ENCODE assay signal across 26 mouse cellular contexts in the genomic region with DNA sequence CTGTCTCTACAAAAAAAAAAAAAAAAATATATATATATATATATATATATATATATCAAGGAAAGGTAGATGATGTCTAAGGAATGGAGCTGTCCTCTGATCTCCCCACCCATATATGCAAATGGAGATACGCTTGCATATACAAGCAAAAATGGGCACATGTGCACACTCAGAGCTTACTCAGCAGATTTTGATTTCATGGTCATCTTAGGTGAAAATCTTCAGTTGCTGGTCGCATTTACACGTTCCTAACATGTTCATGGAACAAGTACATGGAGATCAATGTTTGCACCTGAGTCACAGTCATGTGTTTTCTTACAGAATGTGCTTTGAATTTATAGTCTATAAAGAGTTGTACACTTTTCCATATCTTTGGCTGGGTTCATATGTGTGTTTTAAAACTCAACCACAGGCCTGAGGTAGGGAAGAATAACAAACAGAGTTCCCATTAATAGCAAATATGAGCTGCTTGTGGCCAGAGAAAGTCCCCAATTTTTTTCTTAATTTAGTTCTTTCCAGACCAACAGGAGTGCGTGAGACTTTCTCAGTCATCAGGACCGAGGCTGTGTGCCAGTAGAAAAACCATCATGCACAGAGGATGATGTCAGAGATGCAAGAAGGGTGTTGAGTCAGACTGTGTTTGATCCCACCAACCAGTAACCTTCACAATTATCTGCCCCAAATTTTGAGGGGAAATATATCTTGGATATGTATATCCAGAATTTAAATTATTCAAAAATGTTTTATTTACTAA. TPM values are rescaled to one million over a fixed set of nuclear protein-coding genes. Genes with fewer than 3 reads are reported as not detected.
DNase-seq lines count a peak whose midpoint lies in the region; ATAC-seq and TF ChIP-seq lines count a peak whose summit lies in the region.
"Had no signal": no experiment of that assay in that cellular context is flagged by ENCODE, and none has a peak within 500 bp of the region (broad histone marks: within the 10 kb centered on the region; RNA-seq: fewer than 3 reads in every experiment).

No protein-coding gene starts in this region.

- TF ChIP-seq CTCF in CH12.LX (conservative IDR thresholded peaks at IDR 0.05 in 1 of 2, IDR thresholded peaks at IDR 0.05 in 1 of 2; ENCODE audit: low read depth in 2 of 2, low read length in 2 of 2), result no peak
- TF ChIP-seq CTCF in Patski (IDR thresholded peaks at IDR 0.05), result no peak
- TF ChIP-seq CTCF in liver, postnatal 0 days (IDR thresholded peaks at IDR 0.05; ENCODE audit: low read depth), result no peak

- DNase-seq in 3134 (ENCODE audit: extremely low read depth, insufficient read length, low spot score), result peak; percentile 20
- DNase-seq in CH12.LX (ENCODE audit: extremely low read depth), result no peak
- DNase-seq in Patski (ENCODE audit: low read depth, low spot score), result peak; percentile 9
- no peak for DNase-seq in frontal cortex, postnatal 14 days (ENCODE audit: low spot score in 2 of 2)
- DNase-seq in B cell, adult 2 months, result no peak
- no peak for DNase-seq in liver, postnatal 0 days
- DNase-seq: adrenal gland, adult 8-10 months; adrenal gland, postnatal 25 days; cerebellum, adult 11-12 months; cerebellum, adult 8-10 months; cerebellum, postnatal 10 days; gastrocnemius, postnatal 10 days; gastrocnemius, postnatal 36 days; heart, postnatal 36 days; kidney, adult 11 months; kidney, adult 8-10 months had no signal

- POLR2A ChIA-PET in Patski (lab: Charles Lee), result no interaction called here

- no peak overlapping the region for H3K4me3 ChIP-seq in CH12.LX (replicated peaks in 1 of 3; ENCODE audit: low read depth in 2 of 3, low read length in 2 of 3, poor library complexity in 1 of 3)
- H3K4me3 ChIP-seq in liver, postnatal 0 days (ENCODE audit: low read depth, low read length), result no peak overlapping the region
- H3K4me3 ChIP-seq: forebrain, embryonic 12.5 days; forebrain, embryonic 15.5 days; hindbrain, embryonic 10.5 days; hindbrain, embryonic 13.5 days; intestine, embryonic 15.5 days had no signal

- H3K4me2 ChIP-seq in CH12.LX (ENCODE audit: insufficient read depth, low read depth, poor library complexity, severe bottlenecking), result no peak overlapping the region
- no peak overlapping the region for H3K4me2 ChIP-seq in liver, postnatal 0 days (ENCODE audit: low read depth, low read length)
- H3K4me2 ChIP-seq: forebrain, embryonic 12.5 days; forebrain, embryonic 15.5 days; heart, embryonic 11.5 days; hindbrain, embryonic 13.5 days; intestine, embryonic 15.5 days had no signal

- no peaks in the 10 kb centered on the region for H3K79me2 ChIP-seq in CH12.LX (replicated peaks; ENCODE audit: control insufficient read depth, extremely low read depth, insufficient read depth, poor library complexity, severe bottlenecking)

- in situ Hi-C loops in CH12.LX (cut with MboI; ENCODE audit: low pct_ligation_motif_present, low pct_unique_long_range_greater_than_20kb, low sequenced_read_pairs) (no loop called here), Patski (cut with MboI; ENCODE audit: low pct_unique_long_range_greater_than_20kb) (no loop called here)

- no peaks in the 10 kb centered on the region for H3K4me1 ChIP-seq in CH12.LX (ENCODE audit: control insufficient read depth in 1 of 2, insufficient read depth in 2 of 2)
- H3K4me1 ChIP-seq in liver, postnatal 0 days (ENCODE audit: insufficient read depth), result 0 out of 2 replicates have a peak, but pooled peaks cover 4% of the 10 kb centered on the region
- H3K4me1 ChIP-seq: forebrain, embryonic 15.5 days; intestine, embryonic 15.5 days had no signal

- no peak overlapping the region for H3K9ac ChIP-seq in CH12.LX (ENCODE audit: insufficient read depth, low read depth)
- no peak overlapping the region for H3K9ac ChIP-seq in liver, postnatal 0 days (replicated peaks)
- H3K9ac ChIP-seq: forebrain, embryonic 12.5 days; forebrain, embryonic 15.5 days; hindbrain, embryonic 13.5 days; intestine, embryonic 15.5 days had no signal

- H3K27me3 ChIP-seq in CH12.LX (replicated peaks), result no peaks in the 10 kb centered on the region
- no peaks in the 10 kb centered on the region for H3K27me3 ChIP-seq in Patski
- no peaks in the 10 kb centered on the region for H3K27me3 ChIP-seq in liver, postnatal 0 days (ENCODE audit: insufficient read depth, low read length)
- H3K27me3 ChIP-seq: forebrain, embryonic 12.5 days; forebrain, embryonic 15.5 days; hindbrain, embryonic 13.5 days; intestine, embryonic 15.5 days had no signal

- TF ChIP-seq EP300 in CH12.LX (IDR thresholded peaks at IDR 0.05; ENCODE audit: low read length), result no peak
- TF ChIP-seq EP300 in liver, postnatal 0 days (IDR thresholded peaks at IDR 0.05; ENCODE audit: low read depth), result no peak

- H3K27ac ChIP-seq in CH12.LX (ENCODE audit: insufficient read depth, low read depth), result no peak overlapping the region
- H3K27ac ChIP-seq in liver, postnatal 0 days (ENCODE audit: low read depth), result no peak overlapping the region
- H3K27ac ChIP-seq: forebrain, embryonic 12.5 days; forebrain, embryonic 15.5 days; hindbrain, embryonic 10.5 days; hindbrain, embryonic 13.5 days; intestine, embryonic 15.5 days had no signal

- no peaks in the 10 kb centered on the region for H3K36me3 ChIP-seq in CH12.LX (replicated peaks in 1 of 2; ENCODE audit: control insufficient read depth in 1 of 2, insufficient read depth in 1 of 2, low read length in 1 of 2)
- no peaks in the 10 kb centered on the region for H3K36me3 ChIP-seq in liver, postnatal 0 days (replicated peaks; ENCODE audit: insufficient read depth, low read length)
- H3K36me3 ChIP-seq: forebrain, embryonic 12.5 days; forebrain, embryonic 15.5 days; hindbrain, embryonic 10.5 days; hindbrain, embryonic 13.5 days; intestine, embryonic 15.5 days had no signal

- no peak for ATAC-seq in Patski
- no peak for ATAC-seq in liver, postnatal 0 days
- ATAC-seq: forebrain, embryonic 15.5 days; hindbrain, embryonic 16.5 days; intestine, embryonic 15.5 days had no signal

- 81% methylated on average over 5 of the region's 5 CpGs for WGBS in liver, postnatal 0 days (ENCODE audit: insufficient replicate concordance)

- no peak for TF ChIP-seq POLR2A in CH12.LX (IDR thresholded peaks at IDR 0.05; ENCODE audit: low read depth, low read length)

- TF ChIP-seq RAD21 in CH12.LX (IDR thresholded peaks at IDR 0.05; ENCODE audit: low read depth, low read length), result no peak

- no peaks in the 10 kb centered on the region for H3K9me3 ChIP-seq in CH12.LX (replicated peaks; ENCODE audit: low read length)
- H3K9me3 ChIP-seq in liver, postnatal 0 days (ENCODE audit: low read length), result no peaks in the 10 kb centered on the region
- H3K9me3 ChIP-seq: forebrain, embryonic 12.5 days; forebrain, embryonic 15.5 days; hindbrain, embryonic 10.5 days; hindbrain, embryonic 13.5 days; intestine, embryonic 15.5 days had no signal

- CTCF ChIA-PET in Patski (lab: Charles Lee), result interaction anchor here (1.3 kb wide), 1 partner anchor 23 kb away, joined by 3 read pairs; no protein-coding TSS in a partner anchor

- dilution Hi-C loops in CH12.LX (cut with MboI; ENCODE audit: extremely low pct_ligation_motif_present, extremely low pct_unique_long_range_greater_than_20kb, low sequenced_read_pairs), result no loop called here

TF ChIP-seq in CH12.LX, 34 proteins besides CTCF, POLR2A, EP300 and RAD21:
- TF ChIP-seq MAZ (IDR thresholded peaks at IDR 0.05; ENCODE audit: low read depth, low read length) (no peak), BHLHE40 (IDR thresholded peaks at IDR 0.05; ENCODE audit: low read depth, low read length) (no peak), UBTF (IDR thresholded peaks at IDR 0.05; ENCODE audit: low read depth, low read length) (no peak), MAFK (IDR thresholded peaks at IDR 0.05; ENCODE audit: insufficient replicate concordance, low read length) (peak; percentile 80)

RNA-seq across cellular contexts. Expression of a gene that starts 9.7 kb away (rescaled TPM):
- total RNA-seq in CH12.LX (2012; rRNA removed) (not detected in 2 replicates), CH12.LX (2014; rRNA removed) (not detected in 2 replicates)
- polyA plus RNA-seq in CH12.LX (2012; ENCODE audit: insufficient read length, low read depth) (not detected in 2 replicates), Patski (2021) (12.1 TPM)
- 3.4 and 3.9 TPM in 2 replicates for polyA plus RNA-seq in liver, postnatal 0 days (2015; fragmentation: Nextera tagmentation; extraction: Ambion mirVana)
- total RNA-seq: adrenal gland, adult 8-10 months; adrenal gland, postnatal 25 days; gastrocnemius, adult 18-20 months; gastrocnemius, postnatal 10 days; gastrocnemius, postnatal 36 days; granulocyte monocyte progenitor cell, adult 5-6 weeks; heart, adult 8-10 months; heart, postnatal 36 days had no signal

Comparison
In these comparisons a context has a peak if more than half of its experiments do, and no peak if none do; other contexts are left out.
1. DNase-seq: peak in 3134 (single experiment) and Patski (single experiment); none in CH12.LX (single experiment), frontal cortex, postnatal 14 days (0 of 2), B cell, adult 2 months (0 of 2) and liver, postnatal 0 days (single experiment).